Mouse (Mus musculus) myocyte (in vitro differentiated cells): Measurements from ENCODE around the gene Cacng8.

ENCODE experiments used
- CEBPB ChIP-seq: IDR thresholded peaks from 2 replicates; pipeline ENCODE4 v1.6.1; 2011; ENCODE audit warnings: mild to moderate bottlenecking, moderate library complexity; ENCODE audit not compliant: poor library complexity, insufficient read depth, severe bottlenecking
- E2F4 ChIP-seq: IDR thresholded peaks from one replicate; pipeline ENCODE4 v1.6.1; 2011; ENCODE audit warnings: mild to moderate bottlenecking, control low read depth, moderate library complexity; ENCODE audit not compliant: insufficient read depth
- MAX ChIP-seq: IDR thresholded peaks from one replicate; pipeline ENCODE4 v1.6.1; 2011; ENCODE audit warnings: low read depth, mild to moderate bottlenecking, control low read depth
- MYOG ChIP-seq, 3 experiments: IDR thresholded peaks; one replicate each; pipeline ENCODE4 v1.6.1; 2011; ENCODE audit warnings: control low read depth in 2 of 3, low read depth in 2 of 3, mild to moderate bottlenecking in 2 of 3; ENCODE audit not compliant: insufficient read length in 2 of 3, control insufficient read depth in 1 of 3, insufficient read depth in 1 of 3
- POLR2A ChIP-seq: IDR thresholded peaks from one replicate; pipeline ENCODE4 v1.6.1; 2011; ENCODE audit warnings: low read depth, mild to moderate bottlenecking, control low read depth, moderate library complexity; ENCODE audit not compliant: insufficient read length
- POLR2AphosphoS2 ChIP-seq: IDR thresholded peaks from one replicate; pipeline ENCODE4 v1.6.1; 2011; ENCODE audit warnings: low read depth, control low read depth; ENCODE audit not compliant: insufficient read length
- REST ChIP-seq: IDR thresholded peaks from one replicate; pipeline ENCODE4 v1.6.1; 2011; ENCODE audit warnings: mild to moderate bottlenecking, control low read depth, moderate library complexity; ENCODE audit not compliant: insufficient read depth, insufficient read length
- SRF ChIP-seq: IDR thresholded peaks from one replicate; pipeline ENCODE4 v1.6.1; 2011; ENCODE audit warnings: low read depth; ENCODE audit not compliant: control insufficient read depth, insufficient read length
- TCF12 ChIP-seq: IDR thresholded peaks from one replicate; pipeline ENCODE4 v1.6.1; 2011; ENCODE audit warnings: mild to moderate bottlenecking, control low read depth; ENCODE audit not compliant: poor library complexity, insufficient read depth, severe bottlenecking
- TCF3 ChIP-seq: IDR thresholded peaks from one replicate; pipeline ENCODE4 v1.6.1; 2011; ENCODE audit warnings: low read depth, control low read depth; ENCODE audit not compliant: insufficient read length
- USF1 ChIP-seq: IDR thresholded peaks from one replicate; pipeline ENCODE4 v1.6.1; 2011; ENCODE audit warnings: low read depth, mild to moderate bottlenecking, control low read depth, moderate library complexity

DNA sequence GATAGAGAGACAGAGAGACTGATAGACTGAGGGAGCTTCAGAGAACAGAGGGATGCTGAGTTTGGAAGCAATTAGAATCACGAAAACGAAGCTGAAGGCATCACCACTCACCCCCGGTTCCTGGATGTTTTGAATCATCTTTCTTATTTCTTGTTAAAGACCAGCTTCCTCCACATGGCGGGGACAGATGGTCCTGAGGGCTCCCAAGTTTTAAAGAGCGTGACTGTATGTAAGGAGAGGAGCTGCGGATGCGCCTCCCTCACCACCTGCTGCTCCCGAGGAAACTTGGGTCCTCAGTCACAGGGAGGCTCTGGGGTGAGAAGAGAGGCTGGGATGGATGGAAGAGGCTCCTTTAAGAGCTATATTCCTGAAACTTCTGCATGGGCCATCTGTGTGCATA lies 69.8 kb downstream of the Cacng8 start:
- TF ChIP-seq REST (no peak), USF1 (no peak), MYOG (IDR thresholded peaks at IDR 0.05; ENCODE audit: control insufficient read depth in 1 of 3, insufficient read depth in 1 of 3, insufficient read length in 2 of 3, low read depth in 2 of 3) (no peak), TCF12 (no peak), TCF3 (no peak), CEBPB (no peak), MAX (no peak), POLR2A (no peak), E2F4 (no peak), SRF (no peak), POLR2AphosphoS2 (no peak)
